Mouse (Mus musculus) brain, embryonic 14.5 days (tissue): ENCODE measurements around the gene Mafk.

Experiments used
- CTCF ChIP-seq: fragments of 200-500 bp; IDR thresholded peaks from 2 replicates; pipeline ENCODE4 v1.5.1; 2012; ENCODE audit warnings: inconsistent platforms, mild to moderate bottlenecking, moderate library complexity, borderline replicate concordance; ENCODE audit not compliant: insufficient read depth, insufficient read length; ENCODE audit errors: extremely low read depth
- POLR2A ChIP-seq: fragments of 200-500 bp; IDR thresholded peaks from 2 replicates; pipeline ENCODE4 v1.6.1; 2012; ENCODE audit warnings: mild to moderate bottlenecking, inconsistent platforms, borderline replicate concordance; ENCODE audit not compliant: poor library complexity, insufficient read depth, insufficient read length, severe bottlenecking; ENCODE audit errors: extremely low read depth

- no peak for TF ChIP-seq POLR2A
- no peak for TF ChIP-seq CTCF
These were observed 35.2 kb upstream of the Mafk start for GRCm38 (mm10) chr5:139756135-139756534.
